Mouse (Mus musculus): ENCODE measurements around the gene Erp27.

- TF ChIP-seq CTCF (IDR thresholded peaks at IDR 0.05; ENCODE audit: borderline replicate concordance, insufficient read depth, low read length) = no peak
- TF ChIP-seq POLR2A (IDR thresholded peaks at IDR 0.05; ENCODE audit: low read depth, low read length) = no peak
Measured at GRCm38 (mm10) chr6:136920320-136921257, 1.4 kb downstream of the Erp27 start.

All from embryonic fibroblast, embryonic 13.5 days (primary cell).